Mouse (Mus musculus): ENCODE measurements around the gene Cald1. TPM values are rescaled to one million over a fixed set of nuclear protein-coding genes. Genes with fewer than 3 reads are reported as not detected.

The Cald1 gene
- polyA plus RNA-seq, 1 experiment from 2014 or later, result 164 TPM

GRCm38 (mm10) chr6:34810651-34811050, 212.4 kb downstream of the Cald1 start:
- Histone ChIP-seq H3K4me2 (no peak overlapping the region), H3K9me3 (replicated peaks) (no peaks in the 10 kb centered on the region)
- WGBS, result 87% methylated on average over 4 of the region's 4 CpGs

GRCm38 (mm10) chr6:34824406-34824805, 226.1 kb downstream of the Cald1 start:
- H3K4me3 ChIP-seq, result no peak overlapping the region
- no peaks in the 10 kb centered on the region for H3K27me3 ChIP-seq
- H3K27ac ChIP-seq, result no peak overlapping the region
- no peaks in the 10 kb centered on the region for H3K9me3 ChIP-seq (replicated peaks)
- H3K4me1 ChIP-seq (replicated peaks), result no peaks in the 10 kb centered on the region
- ATAC-seq (replicated peaks; ENCODE audit: insufficient number of reproducible peaks, insufficient read depth, low FRiP score, low read depth), result no peak
- H3K36me3 ChIP-seq, result no peaks in the 10 kb centered on the region
- no peak overlapping the region for H3K9ac ChIP-seq
- no peak overlapping the region for H3K4me2 ChIP-seq

More at GRCm38 (mm10) chr6:34810651-34811050, 212.4 kb downstream of the Cald1 start:
- Histone ChIP-seq H3K27ac (no peak overlapping the region), H3K4me3 (no peak overlapping the region), H3K36me3 (no peaks in the 10 kb centered on the region), H3K27me3 (no peaks in the 10 kb centered on the region), H3K9ac (no peak overlapping the region), H3K4me1 (replicated peaks) (no peaks in the 10 kb centered on the region)
- ATAC-seq (replicated peaks; ENCODE audit: insufficient number of reproducible peaks, insufficient read depth, low FRiP score, low read depth), result no peak

Other genes starting within 250 kb of the Cald1 start
- 9.3 and 9.4 TPM in 2 replicates for gene Akr1b8, start 244.4 kb upstream of the Cald1 start, polyA plus RNA-seq (2015; fragmentation: Nextera tagmentation; extraction: Ambion mirVana)
- 60.6 and 64.6 TPM in 2 replicates for gene Akr1b10, start 214.3 kb upstream of the Cald1 start, polyA plus RNA-seq (2015; fragmentation: Nextera tagmentation; extraction: Ambion mirVana)
- 1.8 TPM in 1 of 2 replicates, not detected in the other for gene Akr1b7, start 186.2 kb upstream of the Cald1 start, polyA plus RNA-seq (2015; fragmentation: Nextera tagmentation; extraction: Ambion mirVana)
- gene Bpgm, start 122.3 kb upstream of the Cald1 start, polyA plus RNA-seq (2015; fragmentation: Nextera tagmentation; extraction: Ambion mirVana), result 112 and 125 TPM in 2 replicates
- 4.2 and 5.2 TPM in 2 replicates for gene Agbl3, start 181.9 kb downstream of the Cald1 start, polyA plus RNA-seq (2015; fragmentation: Nextera tagmentation; extraction: Ambion mirVana)